Mouse (Mus musculus) stomach, adult 2 months (tissue): ENCODE measurements around the gene Chd3. TPM values are rescaled to one million over a fixed set of nuclear protein-coding genes. Genes with fewer than 3 reads are reported as not detected.

Experiments
- polyA plus RNA-seq: library from polyadenylated mRNA; depleted of rRNA; stranded (reverse); fragments of >200 nt; gene quantifications from 2 replicates; pipeline ENCODE4 v1.2.3, GENCODE M21; 2012; rRNA removed

The Chd3 gene
- polyA plus RNA-seq = 44.4 and 47.6 TPM in 2 replicates

GRCm38 (mm10) chr11:69369215-69369989, at the start of gene Chd3:
Gene Chd3, minus strand, starts transcription at chr11:69369406.

GRCm38 (mm10) chr11:69413221-69414181, 44.3 kb upstream of the Chd3 start, which contains the start of gene Kdm6b:
Gene Kdm6b, minus strand, starts transcription at chr11:69413675.

GRCm38 (mm10) chr11:69398059-69398458, 28.9 kb upstream of the Chd3 start, which contains the start of gene Tmem88:
Gene Tmem88, minus strand, starts transcription at chr11:69398234.

GRCm38 (mm10) chr11:69395235-69395633, 26.0 kb upstream of the Chd3 start, which contains the start of the genes Naa38 and Cyb5d1:
Gene Naa38, plus strand, starts transcription at chr11:69395487.
Gene Cyb5d1, minus strand, starts transcription at chr11:69395631.

GRCm38 (mm10) chr11:69340161-69341131, 28.8 kb downstream of the Chd3 start, which contains the start of gene Rnf227:
Gene Rnf227, plus strand, starts transcription at chr11:69340461.

GRCm38 (mm10) chr11:69325628-69326407, 43.4 kb downstream of the Chd3 start, which contains the start of gene Kcnab3:
Gene Kcnab3, plus strand, starts transcription at chr11:69326258.

GRCm38 (mm10) chr11:69323667-69324111, 45.5 kb downstream of the Chd3 start, which contains the start of the genes Cntrob and Trappc1:
Gene Cntrob, minus strand, starts transcription at chr11:69323775.
Gene Trappc1, plus strand, starts transcription at chr11:69323980.

Other genes with a start within 250 kb of the Chd3 start
- gene Hes7, start 249.0 kb downstream of the Chd3 start, polyA plus RNA-seq = 1.00 and 1.9 TPM in 2 replicates
- gene 9130213A22Rik, start 246.8 kb downstream of the Chd3 start, polyA plus RNA-seq = 0.53 and 0.80 TPM in 2 replicates
- gene Aloxe3, start 243.5 kb downstream of the Chd3 start, polyA plus RNA-seq = 35.1 and 49.7 TPM in 2 replicates
- 27.0 and 30.6 TPM in 2 replicates for gene Alox12b, start 212.4 kb downstream of the Chd3 start, polyA plus RNA-seq
- 0.18 TPM in 1 of 2 replicates, not detected in the other for gene Alox8, start 171.6 kb downstream of the Chd3 start, polyA plus RNA-seq
- gene Gucy2e, start 132.4 kb downstream of the Chd3 start, polyA plus RNA-seq = 0.02 TPM in 1 of 2 replicates, not detected in the other
- 2.4 and 2.7 TPM in 2 replicates for gene Cntrob, start 45.6 kb downstream of the Chd3 start, polyA plus RNA-seq
- gene Trappc1, start 45.4 kb downstream of the Chd3 start, polyA plus RNA-seq = 11.5 and 14.4 TPM in 2 replicates
- 0.76 and 1.3 TPM in 2 replicates for gene Kcnab3, start 43.1 kb downstream of the Chd3 start, polyA plus RNA-seq
- gene Rnf227, start 28.9 kb downstream of the Chd3 start, polyA plus RNA-seq = 1.6 and 12.4 TPM in 2 replicates
- 96.6 and 133 TPM in 2 replicates for gene Naa38, start 26.1 kb upstream of the Chd3 start, polyA plus RNA-seq
- 3.3 TPM in 2 replicates for gene Cyb5d1, start 26.2 kb upstream of the Chd3 start, polyA plus RNA-seq
- gene Tmem88, start 28.8 kb upstream of the Chd3 start, polyA plus RNA-seq = 22.8 and 37.9 TPM in 2 replicates
- 9.5 and 10.6 TPM in 2 replicates for gene Kdm6b, start 44.3 kb upstream of the Chd3 start, polyA plus RNA-seq
- gene Dnah2, start 179.7 kb upstream of the Chd3 start, polyA plus RNA-seq = 0.01 and 0.08 TPM in 2 replicates
- gene Efnb3, start 190.8 kb upstream of the Chd3 start, polyA plus RNA-seq = 0.27 and 0.34 TPM in 2 replicates
- gene Wrap53, start 210.8 kb upstream of the Chd3 start, polyA plus RNA-seq = 8.5 and 11.1 TPM in 2 replicates
- 22.0 and 27.4 TPM in 2 replicates for gene Trp53, start 211.0 kb upstream of the Chd3 start, polyA plus RNA-seq
- gene Atp1b2, start 236.5 kb upstream of the Chd3 start, polyA plus RNA-seq = 4.4 and 7.2 TPM in 2 replicates
- not detected in 2 replicates for gene Shbg, start 248.5 kb upstream of the Chd3 start, polyA plus RNA-seq